Mouse (Mus musculus) lung, embryonic 16.5 days (tissue): ENCODE results near the gene Aqp11. TPM values are rescaled to one million over a fixed set of nuclear protein-coding genes. Genes with fewer than 3 reads are reported as not detected.
A peak's percentile ranks its signal among the peaks of the same experiment; 100 is the strongest.

Source experiments
- ATAC-seq: fragments of 200-750 bp; cut with Nextera tagmentation; 2 replicates; pipeline ENCODE4 v1.8.0; 2017; ENCODE audit warnings: low read depth, mild to moderate bottlenecking, moderate library complexity
- H3K27ac ChIP-seq: fragments of 300-500 bp; sonication (generic); 2 replicates; pipeline ENCODE4 v1.5.1; 2014; ENCODE audit warnings: mild to moderate bottlenecking, control low read depth, low read length
- H3K27me3 ChIP-seq: fragments of 300-500 bp; sonication (generic); 2 replicates; pipeline ENCODE4 v1.6.1; 2014; ENCODE audit warnings: low read depth, low read length, mixed read lengths; ENCODE audit not compliant: control insufficient read depth, insufficient read depth
- H3K36me3 ChIP-seq: fragments of 300-500 bp; sonication (generic); 2 replicates; pipeline ENCODE4 v1.6.1; 2014; ENCODE audit warnings: low read length; ENCODE audit not compliant: control insufficient read depth, insufficient read depth
- H3K4me1 ChIP-seq: fragments of 300-500 bp; sonication (generic); replicated peaks from 2 replicates; pipeline ENCODE4 v1.6.1; 2014; ENCODE audit warnings: low read length, mixed read lengths; ENCODE audit not compliant: control insufficient read depth, insufficient read depth
- H3K4me2 ChIP-seq: fragments of 300-500 bp; sonication (generic); 2 replicates; pipeline ENCODE4 v1.6.1; 2014; ENCODE audit warnings: low read depth, low read length, control low read depth
- H3K4me3 ChIP-seq: fragments of 300-500 bp; sonication (generic); 2 replicates; pipeline ENCODE4 v1.5.1; 2014; ENCODE audit warnings: mild to moderate bottlenecking, low read length, control low read depth
- H3K9ac ChIP-seq: fragments of 300-500 bp; sonication (generic); 2 replicates; pipeline ENCODE4 v1.6.1; 2014; ENCODE audit warnings: low read length, control low read depth
- H3K9me3 ChIP-seq: fragments of 300-500 bp; sonication (generic); 2 replicates; pipeline ENCODE4 v1.6.1; 2016; ENCODE audit warnings: low read length; ENCODE audit not compliant: control insufficient read depth
- WGBS: fragments of 180-500 bp; shearing (Covaris S2); extraction: QIAGEN DNeasy Blood & Tissue Kit; methylation state at CpG from one replicate; pipeline ENCODE4 v1.1.7; 2014; 5-methylcytosine and 5-hydroxymethylcytosine counted together
- polyA plus RNA-seq: library from polyadenylated mRNA; unstranded; fragments of >200 nt; fragmentation: Nextera tagmentation; extraction: Ambion mirVana; gene quantifications from 2 replicates; pipeline ENCODE4 v1.2.1, GENCODE M21; 2015

Aqp11 gene
- 4.8 and 8.1 TPM in 2 replicates for polyA plus RNA-seq

- Histone ChIP-seq H3K36me3 (no peaks in the 10 kb centered on the region), H3K27ac (no peak within 1 kb of the TSS), H3K4me1 (peaks cover 11% of the 10 kb centered on the region), H3K4me3 (peak within 1 kb of the TSS; percentile 53), H3K4me2 (peak within 1 kb of the TSS; percentile 86), H3K9me3 (no peaks in the 10 kb centered on the region), H3K9ac (peak within 1 kb of the TSS; percentile 71), H3K27me3 (no peaks in the 10 kb centered on the region)
- under 1% methylated on average over 54 of the region's 64 CpGs for WGBS
- ATAC-seq: peak; percentile 97
Measured at GRCm38 (mm10) chr7:97737638-97738456, at the start of gene Aqp11. Aqp11 (minus strand) TSS chr7:97738289.

- Histone ChIP-seq H3K4me2 (no peak overlapping the region), H3K36me3 (no peaks in the 10 kb centered on the region), H3K9ac (no peak overlapping the region), H3K9me3 (no peaks in the 10 kb centered on the region), H3K4me3 (no peak overlapping the region), H3K27ac (no peak overlapping the region), H3K4me1 (peaks cover 4% of the 10 kb centered on the region; the same call in 1 of the 2 replicates), H3K27me3 (peaks cover 5% of the 10 kb centered on the region)
- WGBS: 63% methylated on average over 5 of the region's 5 CpGs
- ATAC-seq: no peak
Measured at GRCm38 (mm10) chr7:97783523-97783922, 45.4 kb upstream of the Aqp11 start.

- ATAC-seq: no peak
- no peaks in the 10 kb centered on the region for H3K4me1 ChIP-seq
- 60% methylated on average over 8 of the region's 8 CpGs for whole genome bisulfite sequencing
- H3K27ac ChIP-seq: no peak overlapping the region
- H3K36me3 ChIP-seq: no peaks in the 10 kb centered on the region
- no peak overlapping the region for H3K9ac ChIP-seq
- H3K9me3 ChIP-seq: 0 out of 2 replicates have a peak, but pooled peaks cover 3% of the 10 kb centered on the region
- no peak overlapping the region for H3K4me2 ChIP-seq
- H3K27me3 ChIP-seq: no peaks in the 10 kb centered on the region
- H3K4me3 ChIP-seq: no peak overlapping the region
Measured at GRCm38 (mm10) chr7:97781496-97781895, 43.4 kb upstream of the Aqp11 start.

DNA sequence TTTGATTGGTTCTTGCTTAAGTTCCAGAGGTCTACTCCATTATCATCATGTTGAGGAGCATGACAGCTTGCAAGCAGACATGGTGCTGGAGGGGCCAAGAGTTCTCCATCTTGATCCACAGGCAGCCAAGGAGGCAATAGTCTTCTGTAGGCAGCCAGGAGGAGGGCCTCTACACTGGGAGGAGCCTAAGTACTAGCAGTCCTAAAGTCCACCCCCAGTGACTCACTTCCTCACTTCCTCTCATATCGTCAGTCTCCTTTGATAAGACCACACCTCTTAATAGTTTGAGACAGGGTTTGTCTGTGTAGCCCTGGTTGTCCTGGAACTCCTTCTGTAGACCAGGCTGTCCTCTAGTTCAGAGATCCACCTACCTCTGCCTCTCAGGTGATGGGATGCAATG is 42.7 kb upstream of the Aqp11 start:
- 0 out of 2 replicates have a peak, but pooled peaks cover 3% of the 10 kb centered on the region for H3K9me3 ChIP-seq
- H3K4me2 ChIP-seq: no peak overlapping the region
- H3K9ac ChIP-seq: no peak overlapping the region
- ATAC-seq: no peak
- WGBS: 43% methylated on average over 1 of the region's 1 CpGs
- no peaks in the 10 kb centered on the region for H3K36me3 ChIP-seq
- H3K4me3 ChIP-seq: no peak overlapping the region
- H3K27me3 ChIP-seq: no peaks in the 10 kb centered on the region
- H3K4me1 ChIP-seq: no peaks in the 10 kb centered on the region
- H3K27ac ChIP-seq: no peak overlapping the region

- ATAC-seq: no peak
- H3K27ac ChIP-seq: no peak overlapping the region
Measured at GRCm38 (mm10) chr7:97780222-97780621, 42.1 kb upstream of the Aqp11 start.

DNA sequence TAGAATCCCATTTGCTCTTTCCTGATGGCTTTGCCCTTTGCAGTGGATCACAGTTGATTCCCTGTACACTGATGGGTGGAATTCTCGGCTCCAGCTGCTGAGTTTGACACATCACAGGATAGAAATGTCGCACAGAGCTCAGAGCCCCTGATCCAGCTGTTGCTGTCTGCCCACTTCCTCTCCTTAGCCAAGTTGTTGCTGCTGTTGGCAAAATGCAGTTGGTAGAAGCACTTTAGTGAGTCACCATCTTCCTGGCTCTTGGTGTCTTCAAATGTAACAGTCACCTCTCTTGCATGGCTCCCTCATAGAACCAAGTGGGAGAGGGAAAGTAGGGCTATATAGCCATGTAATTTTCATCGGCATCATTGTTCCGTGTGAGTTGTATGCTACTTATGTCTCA is 39.1 kb upstream of the Aqp11 start:
- Histone ChIP-seq H3K27me3 (no peaks in the 10 kb centered on the region), H3K36me3 (no peaks in the 10 kb centered on the region), H3K9ac (no peak overlapping the region), H3K4me2 (no peak overlapping the region), H3K4me3 (no peak overlapping the region), H3K9me3 (0 out of 2 replicates have a peak, but pooled peaks cover 3% of the 10 kb centered on the region), H3K27ac (no peak overlapping the region), H3K4me1 (no peaks in the 10 kb centered on the region)
- ATAC-seq: no peak
- 84% methylated on average over 4 of the region's 4 CpGs for WGBS

More at GRCm38 (mm10) chr7:97780222-97780621, 42.1 kb upstream of the Aqp11 start:
- no peak overlapping the region for H3K4me3 ChIP-seq
- no peaks in the 10 kb centered on the region for H3K36me3 ChIP-seq
- no peak overlapping the region for H3K9ac ChIP-seq
- no peaks in the 10 kb centered on the region for H3K4me1 ChIP-seq
- H3K4me2 ChIP-seq: no peak overlapping the region
- 83% methylated on average over 1 of the region's 1 CpGs for WGBS
- H3K9me3 ChIP-seq: 0 out of 2 replicates have a peak, but pooled peaks cover 3% of the 10 kb centered on the region
- H3K27me3 ChIP-seq: no peaks in the 10 kb centered on the region

DNA sequence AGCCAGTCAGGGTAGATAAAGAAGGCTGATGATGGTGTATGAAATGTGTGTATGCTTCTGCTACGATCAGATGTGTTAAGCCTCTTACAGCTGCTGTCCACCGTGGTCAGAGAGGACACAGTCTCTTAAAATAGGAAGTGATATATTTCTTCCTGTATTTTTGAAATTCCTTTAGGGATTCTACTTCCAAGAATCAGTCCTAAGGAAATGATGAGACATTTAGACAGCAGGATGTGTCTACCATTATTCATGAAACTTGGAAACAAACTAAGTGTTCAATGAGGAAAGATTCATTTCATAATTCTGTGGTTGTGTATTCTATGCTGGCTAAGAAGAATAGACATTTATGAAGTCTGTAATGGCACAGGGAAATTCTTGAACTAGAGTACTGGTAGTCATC is 37.8 kb upstream of the Aqp11 start:
- WGBS: 26% methylated on average over 2 of the region's 2 CpGs
- Histone ChIP-seq H3K9me3 (0 out of 2 replicates have a peak, but pooled peaks cover 3% of the 10 kb centered on the region), H3K4me2 (no peak overlapping the region), H3K9ac (no peak overlapping the region), H3K36me3 (no peaks in the 10 kb centered on the region), H3K27me3 (no peaks in the 10 kb centered on the region), H3K4me3 (no peak overlapping the region), H3K4me1 (no peaks in the 10 kb centered on the region), H3K27ac (no peak overlapping the region)
- no peak for ATAC-seq

DNA sequence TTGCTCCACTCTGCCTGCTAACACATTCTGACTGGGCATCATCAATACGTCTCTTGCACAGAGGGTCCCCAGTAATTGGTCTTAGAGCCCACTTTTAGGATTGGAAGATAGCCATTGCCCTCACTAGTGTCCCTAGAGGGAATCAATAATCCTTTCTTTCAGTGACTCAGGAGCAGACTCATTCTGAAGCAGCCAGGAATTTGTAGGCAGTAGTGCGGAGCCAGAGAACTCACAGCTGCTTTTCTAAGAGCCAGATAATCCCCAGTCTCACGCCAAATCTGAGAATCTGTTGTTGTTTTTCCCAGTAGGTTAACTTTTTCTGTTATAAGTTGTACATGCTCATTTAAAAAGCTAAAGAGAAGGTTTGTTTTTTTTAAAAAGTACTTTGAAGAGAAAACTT is 37.3 kb upstream of the Aqp11 start:
- Histone ChIP-seq H3K9ac (no peak overlapping the region), H3K27ac (no peak overlapping the region), H3K4me2 (no peak overlapping the region), H3K4me1 (no peaks in the 10 kb centered on the region), H3K36me3 (no peaks in the 10 kb centered on the region), H3K27me3 (no peaks in the 10 kb centered on the region), H3K9me3 (0 out of 2 replicates have a peak, but pooled peaks cover 3% of the 10 kb centered on the region), H3K4me3 (no peak overlapping the region)
- ATAC-seq: no peak
- 48% methylated on average over 3 of the region's 3 CpGs for whole genome bisulfite sequencing

DNA sequence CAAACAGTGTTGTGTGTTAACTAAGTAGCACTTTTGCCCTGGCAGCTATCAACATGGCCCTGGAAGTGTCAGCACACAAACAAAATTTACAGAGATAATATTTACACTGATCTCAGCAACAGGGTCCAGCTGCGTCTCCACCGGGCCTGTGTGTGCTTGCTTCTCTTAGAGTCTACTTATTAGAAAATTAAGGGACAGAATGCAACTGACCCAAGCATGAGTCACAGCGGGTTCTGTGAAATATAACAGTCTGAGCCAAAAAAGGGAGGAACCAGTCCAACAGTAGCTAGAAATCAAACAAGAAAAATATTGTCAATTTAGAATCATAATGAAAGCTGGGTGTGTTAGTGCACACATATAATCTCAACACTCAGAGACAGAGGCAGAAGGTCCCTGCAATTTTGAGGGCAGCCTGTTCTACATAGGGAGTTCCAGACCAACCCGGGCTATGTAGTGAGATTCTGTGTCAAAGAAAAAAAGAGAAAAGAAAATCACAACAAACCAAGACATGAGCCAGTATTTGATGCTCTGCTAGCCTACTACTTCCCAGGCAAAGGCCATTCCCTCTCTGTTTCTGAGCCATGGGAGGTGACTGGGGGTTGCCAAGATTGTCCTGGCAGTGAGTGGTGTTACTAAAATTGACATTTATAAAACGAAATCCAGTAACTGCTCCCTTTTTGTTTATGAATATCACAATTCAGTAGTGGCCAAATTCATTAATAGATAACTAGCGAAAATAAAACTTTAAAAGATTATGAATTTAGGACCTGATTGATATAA is 32.9 kb upstream of the Aqp11 start:
- no peaks in the 10 kb centered on the region for H3K4me1 ChIP-seq
- no peak overlapping the region for H3K4me2 ChIP-seq
- no peak overlapping the region for H3K27ac ChIP-seq
- no peaks in the 10 kb centered on the region for H3K27me3 ChIP-seq
- no peak overlapping the region for H3K4me3 ChIP-seq
- 67% methylated on average over 6 of the region's 6 CpGs for WGBS
- no peaks in the 10 kb centered on the region for H3K36me3 ChIP-seq
- H3K9ac ChIP-seq: no peak overlapping the region
- ATAC-seq: no peak
- no peaks in the 10 kb centered on the region for H3K9me3 ChIP-seq
